Mouse (Mus musculus) central nervous system, embryonic 11.5 days (tissue): ENCODE measurements around the gene Id1. TPM values are rescaled to one million over a fixed set of nuclear protein-coding genes. Genes with fewer than 3 reads are reported as not detected.

Source experiments
- polyA plus RNA-seq: library from polyadenylated mRNA; depleted of rRNA; stranded (reverse); fragments of >200 nt; gene quantifications from 2 replicates; pipeline ENCODE4 v1.2.3, GENCODE M21; 2012; rRNA removed

Id1 gene
- 218 and 227 TPM in 2 replicates for polyA plus RNA-seq

GRCm38 (mm10) chr2:152736090-152736601 is at the start of gene Id1:
Id1 (plus strand) TSS chr2:152736251.

GRCm38 (mm10) chr2:152686806-152687267 is 49.2 kb upstream of the Id1 start, which contains the start of gene Mcts2:
Mcts2 (plus strand) TSS chr2:152687035.

GRCm38 (mm10) chr2:152753944-152754711 is 18.1 kb downstream of the Id1 start, which contains the start of gene Cox4i2:
Cox4i2 (plus strand) TSS chr2:152754173.

Other genes starting within 250 kb of the Id1 start
- gene Defb22, start 246.1 kb upstream of the Id1 start, polyA plus RNA-seq: not detected in 2 replicates
- not detected in 2 replicates for gene Defb26, start 224.6 kb upstream of the Id1 start, polyA plus RNA-seq
- not detected in 2 replicates for gene Defb28, start 218.0 kb upstream of the Id1 start, polyA plus RNA-seq
- gene Defb29, start 196.2 kb upstream of the Id1 start, polyA plus RNA-seq: not detected in 2 replicates
- not detected in 2 replicates for gene Gm17416, start 166.9 kb upstream of the Id1 start, polyA plus RNA-seq
- gene Defb21, start 163.5 kb upstream of the Id1 start, polyA plus RNA-seq: not detected in 2 replicates
- gene Defb19, start 155.9 kb upstream of the Id1 start, polyA plus RNA-seq: not detected in 2 replicates
- gene Defb45, start 136.9 kb upstream of the Id1 start, polyA plus RNA-seq: not detected in 2 replicates
- not detected in 2 replicates for gene Defb36, start 131.9 kb upstream of the Id1 start, polyA plus RNA-seq
- 0.56 TPM in 1 of 2 replicates, not detected in the other for gene Defb25, start 113.2 kb upstream of the Id1 start, polyA plus RNA-seq
- 0.23 and 1.1 TPM in 2 replicates for gene Rem1, start 109.3 kb upstream of the Id1 start, polyA plus RNA-seq
- gene H13, start 66.8 kb upstream of the Id1 start, polyA plus RNA-seq: 99.6 and 122 TPM in 2 replicates
- gene Mcts2, start 49.2 kb upstream of the Id1 start, polyA plus RNA-seq: 20.2 and 36.9 TPM in 2 replicates
- gene Cox4i2, start 17.9 kb downstream of the Id1 start, polyA plus RNA-seq: 5.5 and 5.7 TPM in 2 replicates
- 61.6 and 74.1 TPM in 2 replicates for gene Bcl2l1, start 95.5 kb downstream of the Id1 start, polyA plus RNA-seq
- 95.0 and 124 TPM in 2 replicates for gene Tpx2, start 111.7 kb downstream of the Id1 start, polyA plus RNA-seq
- 0.04 TPM in 2 replicates for gene Mylk2, start 175.1 kb downstream of the Id1 start, polyA plus RNA-seq
- gene Foxs1, start 197.0 kb downstream of the Id1 start, polyA plus RNA-seq: 0.64 and 1.2 TPM in 2 replicates
- 2.2 and 3.2 TPM in 2 replicates for gene Dusp15, start 215.4 kb downstream of the Id1 start, polyA plus RNA-seq
- gene Ttll9, start 226.2 kb downstream of the Id1 start, polyA plus RNA-seq: 1.1 and 1.8 TPM in 2 replicates